Mouse (Mus musculus) NIH3T3 (cell line): ENCODE data around the gene Tmc6.
"Not testable (repeated sequence)": the region's sequence is repeated elsewhere in the genome, so short reads cannot be mapped to it uniquely, and the experiment has no call there.

ENCODE experiments used
- DNase-seq: peaks from one replicate; pipeline ENCODE4 v3.0.0-alpha.2; 2012; ENCODE audit warnings: low read depth

Tmc6 gene

DNA sequence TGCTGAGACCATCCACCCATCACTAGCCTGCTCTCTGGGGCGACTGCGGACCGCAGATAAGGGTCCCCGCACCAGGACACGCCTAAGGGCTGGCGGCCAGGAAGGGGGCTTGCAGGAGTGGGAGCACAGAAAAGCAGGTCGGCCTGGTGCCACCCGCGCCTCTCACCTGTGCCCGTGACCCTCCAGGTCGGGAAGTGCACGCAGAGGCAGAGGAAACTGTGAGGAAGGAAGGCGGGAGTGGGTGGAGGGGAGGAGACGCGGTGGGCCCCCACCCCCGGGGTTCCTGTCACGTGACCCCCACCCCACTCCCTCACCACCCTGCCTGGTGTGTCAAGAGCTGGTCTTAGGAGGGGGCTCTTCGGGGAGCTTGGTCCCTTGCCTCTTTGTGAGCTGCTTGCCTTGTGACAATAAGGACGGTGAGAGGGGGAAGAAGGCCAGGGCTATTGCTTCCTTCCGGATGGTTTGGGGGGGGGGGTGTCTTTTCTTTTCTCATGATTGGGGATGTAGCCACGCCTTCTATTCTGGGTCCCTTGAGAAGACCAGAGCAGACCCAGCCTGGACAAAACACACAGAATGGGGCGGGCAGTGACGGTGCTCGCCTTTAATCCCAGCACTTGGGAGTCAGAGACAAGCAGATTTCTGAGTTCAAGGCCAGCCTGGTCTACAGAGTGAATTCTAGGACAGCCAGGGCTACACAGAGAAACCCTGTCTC, at the start of gene Tmc6, which contains the start of gene Tmc8:
Tmc6 (minus strand) TSS at position 206 of the 712 bp plus-strand sequence.
Tmc8 (plus strand) TSS at position 84 of the 712 bp plus-strand sequence.
- no peak for DNase-seq

DNA sequence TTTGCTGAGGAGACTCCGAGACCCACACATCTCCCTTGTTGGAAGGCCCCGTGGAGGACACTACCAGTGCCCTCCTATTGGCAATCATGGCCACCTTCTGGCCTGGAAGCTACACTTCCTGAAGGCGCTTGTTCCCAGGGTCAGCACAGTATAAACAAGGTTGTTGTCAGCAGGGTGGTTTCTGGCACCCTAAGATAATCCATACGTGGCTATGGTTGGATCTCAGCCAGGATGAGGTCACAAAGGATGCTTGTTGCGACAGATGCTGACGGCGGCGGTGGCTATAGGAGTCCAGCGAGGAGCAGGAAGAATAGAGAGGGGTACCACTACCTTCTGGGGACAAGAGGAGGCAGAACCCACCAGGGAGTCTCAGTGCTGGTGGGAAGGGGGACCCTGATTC, 48.4 kb upstream of the Tmc6 start:
- peak; percentile 45 for DNase-seq

DNA sequence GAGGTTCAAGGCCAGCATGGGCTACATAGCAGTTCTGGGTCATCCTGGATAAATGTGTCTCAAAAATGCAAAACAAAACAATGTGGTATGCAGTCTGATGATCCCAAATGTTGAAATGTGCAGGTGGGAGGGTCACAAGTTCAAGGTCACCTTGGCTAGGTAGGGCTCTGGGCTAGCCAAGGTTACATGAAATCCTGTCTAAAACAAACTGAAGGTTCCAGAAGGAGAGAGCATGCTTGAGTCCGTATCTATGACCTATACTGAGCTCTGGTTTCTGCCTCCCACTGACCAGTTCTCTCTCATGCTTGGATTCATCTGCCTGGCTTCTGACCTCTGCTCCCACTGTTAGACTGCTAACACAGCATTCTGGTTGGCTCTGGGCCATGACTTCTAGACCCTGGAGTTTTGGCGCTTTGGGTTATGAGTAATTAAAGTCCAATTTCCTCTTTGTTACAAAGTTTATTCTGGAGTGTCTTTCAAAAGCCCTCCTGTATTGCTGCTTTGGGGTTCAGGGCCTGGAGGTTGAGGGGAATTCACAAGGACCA, 47.7 kb upstream of the Tmc6 start:
- DNase-seq, result peak; percentile 41

GRCm38 (mm10) chr11:117828888-117829604, 47.0 kb upstream of the Tmc6 start:
- DNase-seq, result peak; percentile 62

GRCm38 (mm10) chr11:117828149-117828887, 46.3 kb upstream of the Tmc6 start:
- peak; percentile 63 for DNase-seq

GRCm38 (mm10) chr11:117827386-117827785, 45.4 kb upstream of the Tmc6 start:
- no peak for DNase-seq

GRCm38 (mm10) chr11:117826916-117827315, 44.9 kb upstream of the Tmc6 start:
- no peak for DNase-seq

DNA sequence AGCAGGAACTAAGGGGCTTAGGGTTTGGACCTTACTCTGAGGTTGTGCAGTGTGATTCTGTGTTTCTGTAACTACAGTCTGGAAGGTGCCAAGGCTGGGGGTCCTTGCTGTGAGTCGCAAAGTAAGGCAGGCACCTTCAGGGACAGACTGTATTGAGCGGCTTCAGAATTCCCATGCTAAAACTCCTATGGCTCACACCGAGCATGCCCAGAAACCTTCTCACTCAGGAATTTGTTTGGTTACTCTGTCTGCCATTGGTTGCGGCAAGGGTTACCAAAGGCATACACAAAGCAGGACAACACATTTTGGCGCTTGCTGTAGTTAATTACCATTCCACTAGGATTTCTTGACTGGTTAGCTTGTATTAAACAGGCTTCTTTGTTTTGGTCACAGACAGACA, 44.2 kb upstream of the Tmc6 start:
- DNase-seq, result peak; percentile 75

DNA sequence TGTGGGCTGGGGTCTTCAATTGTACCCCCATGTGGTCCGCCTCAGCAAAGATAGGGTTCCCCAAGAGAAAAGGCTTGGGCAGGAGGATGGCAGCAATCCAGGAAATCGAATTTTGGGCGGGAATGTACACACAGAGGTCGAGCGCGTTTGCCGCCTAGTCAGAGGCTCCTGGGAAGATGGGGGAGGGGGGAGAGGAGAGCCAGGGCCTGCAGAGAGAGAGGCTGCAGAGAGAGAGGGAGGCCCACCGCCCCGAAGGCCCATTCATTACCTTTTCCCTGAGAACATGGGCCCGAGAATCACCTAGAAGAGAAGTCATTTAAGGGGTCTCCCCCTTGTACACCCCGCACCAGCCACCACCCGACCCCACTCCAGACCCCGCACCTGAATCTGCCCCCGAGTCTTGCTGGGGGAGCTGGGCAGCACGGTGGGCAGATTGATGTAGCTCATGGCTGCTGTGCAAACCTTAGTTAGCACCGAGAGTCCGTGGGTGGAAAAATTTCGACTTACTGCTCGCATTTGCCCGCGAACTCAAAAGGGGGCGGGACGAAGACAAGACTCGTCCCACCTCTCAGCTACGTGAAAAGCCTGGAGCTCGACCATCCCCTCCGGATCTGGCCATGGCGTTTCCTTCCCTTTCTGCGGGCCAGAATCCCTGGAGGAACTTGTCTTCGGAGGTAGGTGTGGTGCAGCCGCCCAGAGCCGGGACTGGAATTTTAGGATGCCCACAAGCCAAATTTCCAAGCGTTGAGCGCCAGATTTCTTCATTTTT, 43.5 kb upstream of the Tmc6 start, which contains the start of the genes Afmid and Tk1:
Afmid (plus strand) TSS at position 592 of the 769 bp plus-strand sequence.
Tk1 (minus strand) TSS at position 760 of the 769 bp plus-strand sequence.
- DNase-seq, result peak; percentile 94

- DNase-seq, result peak; percentile 94
These were observed 42.3 kb upstream of the Tmc6 start for GRCm38 (mm10) chr11:117824060-117824969.

- no peak for DNase-seq
These were observed 41.4 kb upstream of the Tmc6 start for GRCm38 (mm10) chr11:117823411-117823810.

- peak; percentile 95 for DNase-seq
These were observed 40.8 kb upstream of the Tmc6 start for GRCm38 (mm10) chr11:117822728-117823241.

GRCm38 (mm10) chr11:117821868-117822267, 39.9 kb upstream of the Tmc6 start:
- no peak for DNase-seq

DNA sequence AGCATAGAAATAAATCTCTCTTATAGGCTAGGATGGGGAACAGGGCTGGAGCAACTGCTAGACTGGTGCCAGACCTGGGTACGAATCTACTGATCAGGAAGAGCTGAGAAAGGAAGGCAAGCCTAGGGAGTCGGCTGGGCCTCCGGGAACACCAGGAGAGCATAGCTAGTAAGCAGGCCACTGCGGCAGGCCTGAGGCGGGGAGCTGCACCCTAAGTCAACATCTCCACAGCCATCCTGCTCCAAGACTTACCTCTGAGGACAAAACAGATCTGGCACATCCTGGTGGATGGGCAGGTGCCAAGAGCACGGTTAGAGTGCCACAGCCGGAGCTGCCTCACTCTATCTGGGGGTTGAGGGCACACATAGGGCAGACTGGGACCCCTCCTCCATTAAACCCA, 38.2 kb upstream of the Tmc6 start:
- no peak for DNase-seq

GRCm38 (mm10) chr11:117819095-117819494, 37.1 kb upstream of the Tmc6 start:
- no peak for DNase-seq

GRCm38 (mm10) chr11:117816389-117816996, 34.5 kb upstream of the Tmc6 start:
- no peak for DNase-seq

DNA sequence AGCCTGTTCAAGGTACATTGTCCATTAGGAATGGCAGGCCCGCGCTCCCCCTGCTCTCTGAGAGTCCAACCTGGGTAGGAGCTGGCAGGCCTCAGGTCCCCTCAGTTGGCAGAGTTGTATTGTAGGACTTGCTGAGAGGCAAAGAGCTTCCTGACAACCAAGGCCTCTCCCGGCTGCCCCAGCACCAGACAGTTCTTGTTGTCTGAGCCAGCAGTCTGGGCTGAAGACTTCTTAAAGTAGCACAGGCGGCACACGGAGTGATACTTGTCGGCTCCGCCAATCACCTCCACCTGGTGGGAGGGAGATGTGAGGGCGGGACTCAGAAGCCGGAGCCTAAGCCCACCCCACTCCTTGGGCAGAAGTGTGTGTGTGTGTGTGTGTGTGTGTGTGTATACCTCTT, 33.9 kb upstream of the Tmc6 start:
- DNase-seq, result not testable (repeated sequence)

DNA sequence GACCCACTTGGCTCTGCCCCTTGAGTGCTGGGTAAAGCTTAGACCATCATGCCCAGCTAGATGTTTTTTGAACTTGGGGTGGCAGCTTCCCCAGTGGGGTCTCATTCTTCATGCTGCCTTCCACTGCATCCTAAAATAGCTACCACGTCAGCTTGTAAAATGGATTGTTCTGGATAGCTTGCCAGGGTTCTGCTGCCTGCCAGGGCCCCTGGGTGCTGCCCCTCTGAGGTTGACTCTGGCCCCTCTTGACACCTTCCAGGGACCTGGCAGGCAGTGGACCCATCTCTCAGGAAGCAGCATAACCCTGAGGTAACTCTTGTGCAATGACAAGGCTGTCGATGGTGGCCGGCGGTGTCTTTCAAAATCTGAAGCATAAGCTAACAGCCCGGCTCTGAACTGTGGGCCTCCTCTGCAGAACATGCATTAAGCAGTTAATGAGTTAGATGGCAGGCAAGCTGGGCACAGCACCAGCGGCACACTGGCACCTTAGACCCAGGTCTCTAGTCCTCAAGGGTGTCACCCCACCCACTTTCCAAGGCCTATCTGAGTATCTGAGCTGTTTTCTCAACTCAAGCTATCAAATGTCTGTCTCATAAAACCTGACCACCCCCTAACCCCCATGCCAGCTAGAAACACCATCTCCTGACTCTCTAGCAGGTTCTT, 32.8 kb upstream of the Tmc6 start:
- no peak for DNase-seq

DNA sequence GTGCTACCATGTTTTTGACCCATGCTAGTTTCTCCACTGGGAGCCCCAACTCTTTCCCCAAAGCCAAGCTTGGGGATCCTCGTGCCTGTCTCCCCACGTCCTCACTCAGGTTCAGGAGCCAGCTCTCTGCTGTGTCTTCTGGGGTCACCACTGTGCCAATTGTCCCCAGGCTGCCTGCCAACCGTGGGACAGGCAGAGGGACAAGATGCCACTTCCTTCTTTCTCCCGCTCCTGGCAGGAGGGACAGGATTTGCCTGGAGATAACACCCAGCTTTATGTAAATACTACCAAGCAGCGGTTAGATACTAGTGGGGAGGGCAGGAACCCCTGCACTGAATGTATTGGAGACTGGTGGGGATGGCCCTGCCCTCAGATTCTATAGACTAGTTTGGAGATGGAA, 31.9 kb upstream of the Tmc6 start:
- DNase-seq, result no peak
